Mouse (Mus musculus): ENCODE data around the gene Ctsf.

- no peak for TF ChIP-seq CTCF (conservative IDR thresholded peaks at IDR 0.05 in 1 of 2, IDR thresholded peaks at IDR 0.05 in 1 of 2; ENCODE audit: low read depth in 2 of 2, low read length in 2 of 2)
- TF ChIP-seq USF1 (IDR thresholded peaks at IDR 0.05; ENCODE audit: low read depth, low read length), result no peak
- no peak for TF ChIP-seq MAFK (IDR thresholded peaks at IDR 0.05; ENCODE audit: insufficient replicate concordance, low read length)
- TF ChIP-seq CHD1 (IDR thresholded peaks at IDR 0.05; ENCODE audit: low read depth, low read length), result no peak
- no peak for TF ChIP-seq NELFE (IDR thresholded peaks at IDR 0.05; ENCODE audit: low read depth, low read length)
- TF ChIP-seq POLR2A (IDR thresholded peaks at IDR 0.05; ENCODE audit: low read depth, low read length), result no peak
- no peak for TF ChIP-seq RAD21 (IDR thresholded peaks at IDR 0.05; ENCODE audit: low read depth, low read length)
- no peak for TF ChIP-seq CHD2 (IDR thresholded peaks at IDR 0.05; ENCODE audit: low read length)
Observed at GRCm38 (mm10) chr19:4817182-4817835, 37.6 kb upstream of the Ctsf start.

Measured in CH12.LX (cell line).